Mouse (Mus musculus): Measurements from ENCODE around the gene Arf5. TPM values are rescaled to one million over a fixed set of nuclear protein-coding genes. Genes with fewer than 3 reads are reported as not detected.

The Arf5 gene
- polyA plus RNA-seq, 1 experiment from 2014 or later = 231 TPM

DNA sequence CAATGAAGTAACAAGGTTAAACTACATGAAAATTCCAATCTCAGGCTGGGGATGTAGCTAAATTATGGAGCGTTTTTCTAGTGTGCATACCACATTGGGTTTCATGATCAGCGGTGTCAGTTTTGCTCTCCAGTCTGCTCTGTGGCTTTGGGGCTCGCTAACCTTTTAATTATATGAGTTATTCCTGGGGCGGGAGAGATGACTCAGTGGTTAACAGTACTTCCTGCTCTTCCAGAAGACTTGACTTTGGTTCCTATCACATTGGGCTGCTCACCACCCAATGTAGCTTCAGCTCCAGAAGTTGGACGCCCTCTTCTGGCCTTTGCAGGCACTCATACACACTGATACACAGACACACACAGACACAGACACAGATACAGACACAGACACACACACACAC is 47.3 kb downstream of the Arf5 start:
- Histone ChIP-seq H3K4me1 (replicated peaks) (no peaks in the 10 kb centered on the region), H3K36me3 (no peaks in the 10 kb centered on the region), H3K9ac (no peak overlapping the region), H3K27ac (no peak overlapping the region), H3K27me3 (no peaks in the 10 kb centered on the region), H3K4me3 (no peak overlapping the region), H3K4me2 (no peak overlapping the region), H3K9me3 (replicated peaks) (no peaks in the 10 kb centered on the region)
- ATAC-seq (replicated peaks; ENCODE audit: insufficient number of reproducible peaks, insufficient read depth, low FRiP score, low read depth) = no peak
- WGBS = 68% methylated on average over 5 of the region's 5 CpGs

DNA sequence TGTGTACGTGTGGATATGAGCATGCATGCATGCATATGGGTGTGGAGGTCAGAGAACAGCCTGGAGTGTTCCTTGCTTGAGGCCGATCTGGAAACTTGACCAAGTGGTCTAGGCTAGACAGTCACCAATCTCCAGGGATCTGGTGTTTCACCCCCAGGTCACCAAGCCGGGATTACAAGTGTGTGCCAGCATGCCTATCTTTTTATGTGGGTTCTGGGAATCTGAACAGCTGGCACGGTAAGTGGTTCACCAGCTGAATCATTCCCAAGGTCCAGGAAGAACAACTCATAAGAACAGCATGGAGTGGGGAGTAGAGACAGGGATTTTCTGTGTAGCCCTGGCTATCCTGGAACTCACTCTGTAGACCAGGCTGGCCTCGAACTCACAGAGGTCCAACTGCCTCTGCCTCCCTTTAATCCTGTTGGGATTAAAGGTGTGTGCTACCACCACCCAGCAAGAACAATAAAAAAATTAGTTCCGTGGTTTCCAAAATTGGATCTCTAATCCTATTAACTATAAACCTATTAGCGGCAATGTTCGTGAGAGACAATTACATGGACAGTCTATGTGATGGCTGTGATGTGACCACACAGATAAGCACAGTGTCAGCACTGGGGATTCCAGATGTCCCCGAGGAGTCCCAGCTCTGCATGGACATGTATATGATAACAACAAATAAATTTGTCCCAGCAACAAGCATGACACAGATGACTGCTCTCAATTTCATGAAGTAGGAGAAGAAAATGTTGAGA is 48.1 kb downstream of the Arf5 start:
- 84% methylated on average over 9 of the region's 9 CpGs for WGBS
- Histone ChIP-seq H3K36me3 (no peaks in the 10 kb centered on the region), H3K4me2 (no peak overlapping the region), H3K9ac (no peak overlapping the region), H3K27ac (no peak overlapping the region), H3K4me3 (no peak overlapping the region), H3K9me3 (replicated peaks) (no peaks in the 10 kb centered on the region), H3K4me1 (replicated peaks) (no peaks in the 10 kb centered on the region), H3K27me3 (no peaks in the 10 kb centered on the region)
- no peak for ATAC-seq (replicated peaks; ENCODE audit: insufficient number of reproducible peaks, insufficient read depth, low FRiP score, low read depth)

GRCm38 (mm10) chr6:28474211-28474610 is 50.9 kb downstream of the Arf5 start:
- no peak overlapping the region for H3K9ac ChIP-seq
- no peak overlapping the region for H3K4me2 ChIP-seq
- no peaks in the 10 kb centered on the region for H3K27me3 ChIP-seq
- H3K27ac ChIP-seq = no peak overlapping the region
- no peaks in the 10 kb centered on the region for H3K36me3 ChIP-seq
- H3K4me3 ChIP-seq = no peak overlapping the region
- H3K9me3 ChIP-seq (replicated peaks) = no peaks in the 10 kb centered on the region
- no peak for ATAC-seq (replicated peaks; ENCODE audit: insufficient number of reproducible peaks, insufficient read depth, low FRiP score, low read depth)
- WGBS = 73% methylated on average over 4 of the region's 4 CpGs
- H3K4me1 ChIP-seq (replicated peaks) = peaks cover 3% of the 10 kb centered on the region; the same call in 1 of the 2 replicates

DNA sequence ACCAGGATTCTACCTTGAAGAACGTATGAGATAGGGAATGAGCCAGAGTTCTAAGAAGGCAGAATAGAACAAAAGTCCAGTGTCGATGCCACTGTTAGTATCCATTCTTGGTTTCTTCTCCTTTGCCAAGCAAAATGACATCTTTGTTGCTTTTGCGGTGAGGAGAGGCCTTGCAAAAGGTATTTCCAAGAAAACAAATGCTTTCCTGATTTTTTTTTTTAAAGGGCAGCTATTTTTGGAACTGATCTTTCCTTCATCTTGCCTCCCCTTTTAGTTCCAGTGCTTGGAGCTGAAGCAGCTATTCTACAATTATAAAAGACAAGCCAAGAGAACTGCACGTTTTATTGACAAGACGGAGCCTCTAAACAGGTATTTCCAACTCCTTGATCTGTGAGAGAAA is 51.5 kb downstream of the Arf5 start, which contains the start of gene Snd1:
Snd1 (plus strand) TSS at position 301 of the 400 bp plus-strand sequence.
- no peak within 1 kb of the TSS for H3K4me2 ChIP-seq
- no peak for ATAC-seq (replicated peaks; ENCODE audit: insufficient number of reproducible peaks, insufficient read depth, low FRiP score, low read depth)
- H3K9ac ChIP-seq = no peak within 1 kb of the TSS
- WGBS = 73% methylated on average over 5 of the region's 5 CpGs
- no peak within 1 kb of the TSS for H3K27ac ChIP-seq
- H3K36me3 ChIP-seq = no peaks in the 10 kb centered on the region
- H3K9me3 ChIP-seq (replicated peaks) = no peaks in the 10 kb centered on the region
- H3K27me3 ChIP-seq = no peaks in the 10 kb centered on the region
- no peak within 1 kb of the TSS for H3K4me3 ChIP-seq
- H3K4me1 ChIP-seq (replicated peaks) = peaks cover 6% of the 10 kb centered on the region; the same call in 1 of the 2 replicates

Other genes with a start within 250 kb of the Arf5 start
- gene Zfp800, start 25.6 kb upstream of the Arf5 start, polyA plus RNA-seq (2015; fragmentation: Nextera tagmentation; extraction: Ambion mirVana) = 12.7 and 13.3 TPM in 2 replicates
- not detected in 2 replicates for gene Fscn3, start 4.2 kb downstream of the Arf5 start, polyA plus RNA-seq (2015; fragmentation: Nextera tagmentation; extraction: Ambion mirVana)
- 5.9 and 9.1 TPM in 2 replicates for gene Gcc1, start 4.8 kb downstream of the Arf5 start, polyA plus RNA-seq (2015; fragmentation: Nextera tagmentation; extraction: Ambion mirVana)
- not detected in 2 replicates for gene Pax4, start 25.8 kb downstream of the Arf5 start, polyA plus RNA-seq (2015; fragmentation: Nextera tagmentation; extraction: Ambion mirVana)
- gene Snd1, start 51.6 kb downstream of the Arf5 start, polyA plus RNA-seq (2015; fragmentation: Nextera tagmentation; extraction: Ambion mirVana) = 70.5 and 87.6 TPM in 2 replicates

Measured in heart, embryonic 15.5 days (tissue).